Mouse (Mus musculus) thymus, postnatal 4 days (tissue): ENCODE measurements around the gene Pde11a.

Experiments used
- DNase-seq: peaks from one replicate; pipeline ENCODE4 v3.0.0; 2021

The Pde11a gene

GRCm38 (mm10) chr2:76087170-76087569 lies 251.4 kb downstream of the Pde11a start:
- DNase-seq = no peak

- no peak for DNase-seq
These were observed 253.6 kb downstream of the Pde11a start for GRCm38 (mm10) chr2:76084982-76085381.

GRCm38 (mm10) chr2:76083901-76084300 lies 254.7 kb downstream of the Pde11a start:
- DNase-seq = no peak

- DNase-seq = no peak
These were observed 255.2 kb downstream of the Pde11a start for GRCm38 (mm10) chr2:76083396-76083795.

GRCm38 (mm10) chr2:76081991-76082390 lies 256.6 kb downstream of the Pde11a start:
- no peak for DNase-seq

GRCm38 (mm10) chr2:76080549-76080948 lies 258.0 kb downstream of the Pde11a start:
- DNase-seq = no peak

- no peak for DNase-seq
These were observed 261.7 kb downstream of the Pde11a start for GRCm38 (mm10) chr2:76076838-76077237.

- no peak for DNase-seq
These were observed 262.5 kb downstream of the Pde11a start for GRCm38 (mm10) chr2:76076047-76076446.

GRCm38 (mm10) chr2:76073079-76073478 lies 265.5 kb downstream of the Pde11a start:
- no peak for DNase-seq

- peak; percentile 48 for DNase-seq
These were observed 267.9 kb downstream of the Pde11a start for GRCm38 (mm10) chr2:76070432-76071306.

- no peak for DNase-seq
These were observed 269.3 kb downstream of the Pde11a start for GRCm38 (mm10) chr2:76069238-76069637.

GRCm38 (mm10) chr2:76068155-76068554 lies 270.4 kb downstream of the Pde11a start:
- no peak for DNase-seq

- no peak for DNase-seq
These were observed 271.4 kb downstream of the Pde11a start for GRCm38 (mm10) chr2:76067144-76067543.

GRCm38 (mm10) chr2:76065292-76065691 lies 273.3 kb downstream of the Pde11a start:
- no peak for DNase-seq

- peak; percentile 62 for DNase-seq
These were observed 274.5 kb downstream of the Pde11a start for GRCm38 (mm10) chr2:76064078-76064477.

- no peak for DNase-seq
These were observed 278.4 kb downstream of the Pde11a start for GRCm38 (mm10) chr2:76060207-76060606.

GRCm38 (mm10) chr2:76059595-76059994 lies 279.0 kb downstream of the Pde11a start:
- no peak for DNase-seq

- no peak for DNase-seq
These were observed 279.7 kb downstream of the Pde11a start for GRCm38 (mm10) chr2:76058661-76059467.

- DNase-seq = no peak
These were observed 281.0 kb downstream of the Pde11a start for GRCm38 (mm10) chr2:76057555-76057954.

GRCm38 (mm10) chr2:76053748-76054331 lies 284.7 kb downstream of the Pde11a start:
- DNase-seq = no peak

GRCm38 (mm10) chr2:76052897-76053505 lies 285.6 kb downstream of the Pde11a start:
- no peak for DNase-seq

- no peak for DNase-seq
These were observed 287.2 kb downstream of the Pde11a start for GRCm38 (mm10) chr2:76051385-76051784.

GRCm38 (mm10) chr2:76050911-76051310 lies 287.7 kb downstream of the Pde11a start:
- DNase-seq = no peak
